Mouse (Mus musculus) liver, adult 2 months (tissue): ENCODE results near the gene Marveld3.

Experiments used
- CTCF ChIP-seq: fragments of 200-500 bp; IDR thresholded peaks from 2 replicates; pipeline ENCODE4 v1.5.1; 2011; ENCODE audit warnings: low read depth, low read length, control low read depth
- POLR2A ChIP-seq: fragments of 200-500 bp; IDR thresholded peaks from 2 replicates; pipeline ENCODE4 v1.6.1; 2011; ENCODE audit warnings: low read length, control low read depth; ENCODE audit not compliant: insufficient read depth; ENCODE audit errors: extremely low read depth

- TF ChIP-seq CTCF (no peak), POLR2A (no peak)
These were observed 41.3 kb downstream of the Marveld3 start for GRCm38 (mm10) chr8:109920406-109921390.
